20 mouse cellular contexts compared by ENCODE assay signal in the genomic region with DNA sequence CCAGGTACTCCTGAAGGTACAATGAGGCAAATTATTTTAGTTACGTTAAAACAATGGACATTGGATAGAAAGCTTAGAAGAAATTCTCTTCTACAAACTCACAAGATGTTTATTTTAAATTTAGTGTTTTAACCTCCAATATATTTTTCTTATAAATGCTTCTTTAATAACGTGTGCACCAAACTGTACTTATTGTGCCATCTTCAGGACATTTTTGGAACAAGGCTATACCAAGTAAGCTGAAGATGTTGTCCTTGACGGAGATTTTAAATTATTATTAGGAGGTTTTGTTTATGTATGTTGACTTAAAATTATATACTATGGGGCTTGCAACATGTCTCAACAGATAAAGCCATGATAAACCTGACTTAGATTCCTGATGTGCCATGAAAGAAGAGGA.
A peak's percentile ranks its signal among the peaks of the same experiment; 100 is the strongest.
DNase-seq lines count a peak whose midpoint lies in the region; ATAC-seq and TF ChIP-seq lines count a peak whose summit lies in the region.
"Had no signal": no experiment of that assay in that cellular context is flagged by ENCODE, and none has a peak within 500 bp of the region (broad histone marks: within the 10 kb centered on the region; RNA-seq: fewer than 3 reads in every experiment).

No protein-coding gene starts in this region.

- H3K9me3 ChIP-seq in hindbrain, embryonic 14.5 days (ENCODE audit: control insufficient read depth, low read length): no peaks in the 10 kb centered on the region
- no peaks in the 10 kb centered on the region for H3K9me3 ChIP-seq in hindbrain, embryonic 16.5 days (ENCODE audit: control insufficient read depth, low read length)
- H3K9me3 ChIP-seq: embryonic facial prominence, embryonic 15.5 days; heart, embryonic 15.5 days; liver, embryonic 13.5 days; lung, embryonic 15.5 days had no signal

- no peak overlapping the region for H3K4me3 ChIP-seq in hindbrain, embryonic 14.5 days (replicated peaks; ENCODE audit: low read length)
- H3K4me3 ChIP-seq in hindbrain, embryonic 16.5 days (ENCODE audit: low read length): no peak overlapping the region
- H3K4me3 ChIP-seq in left cerebral cortex, adult 2 months: no peak overlapping the region
- H3K4me3 ChIP-seq: embryonic facial prominence, embryonic 15.5 days; heart, embryonic 15.5 days; liver, embryonic 13.5 days; lung, embryonic 15.5 days had no signal

- H3K4me1 ChIP-seq in hindbrain, embryonic 14.5 days (replicated peaks; ENCODE audit: control insufficient read depth, insufficient read depth, low read length): no peaks in the 10 kb centered on the region
- no peaks in the 10 kb centered on the region for H3K4me1 ChIP-seq in hindbrain, embryonic 16.5 days (ENCODE audit: control insufficient read depth, insufficient read depth, low read depth, low read length)
- H3K4me1 ChIP-seq: embryonic facial prominence, embryonic 15.5 days; heart, embryonic 15.5 days; liver, embryonic 13.5 days; lung, embryonic 15.5 days had no signal

- no peaks in the 10 kb centered on the region for H3K36me3 ChIP-seq in hindbrain, embryonic 14.5 days (replicated peaks; ENCODE audit: control insufficient read depth, insufficient read depth)
- no peaks in the 10 kb centered on the region for H3K36me3 ChIP-seq in hindbrain, embryonic 16.5 days (ENCODE audit: control insufficient read depth, insufficient read depth, low read length)
- H3K36me3 ChIP-seq: embryonic facial prominence, embryonic 15.5 days; heart, embryonic 15.5 days; liver, embryonic 13.5 days; lung, embryonic 15.5 days had no signal

- peak; percentile 58 for TF ChIP-seq CTCF in left cerebral cortex, adult 2 months (IDR thresholded peaks at IDR 0.05)

- 75% methylated on average over 3 of the region's 3 CpGs for WGBS in hindbrain, embryonic 14.5 days
- 64% methylated on average over 3 of the region's 3 CpGs for WGBS in hindbrain, embryonic 16.5 days

- intact Hi-C loops in left cerebral cortex, adult 2 months (cut with DNase I): no loop called here

- no peak overlapping the region for H3K4me2 ChIP-seq in hindbrain, embryonic 14.5 days (replicated peaks)
- no peak overlapping the region for H3K4me2 ChIP-seq in hindbrain, embryonic 16.5 days (ENCODE audit: low read length)
- H3K4me2 ChIP-seq: embryonic facial prominence, embryonic 15.5 days; heart, embryonic 15.5 days; liver, embryonic 13.5 days; lung, embryonic 15.5 days had no signal

- peak; percentile 68 for DNase-seq in hindbrain, embryonic 14.5 days (ENCODE audit: low spot score)
- no peak for DNase-seq in left cerebral cortex, adult 2 months (ENCODE audit: extremely low spot score in 1 of 2, low spot score in 2 of 2)
- no peak for DNase-seq in left cerebral cortex, adult 8-10 months (ENCODE audit: low spot score in 2 of 2)
- DNase-seq in 3T3-L1 (ENCODE audit: low read depth, low spot score): peak; percentile 5
- peak; percentile 8 for DNase-seq in MN1 (ENCODE audit: low spot score)
- no peak for DNase-seq in spleen, postnatal 10 days (ENCODE audit: low spot score in 2 of 2)
- no peak for DNase-seq in heart, postnatal 4 days
- DNase-seq: adrenal gland, postnatal 10 days; cerebellum, adult 11 months; cerebellum, adult 9-11 months; heart, postnatal 36 days; kidney, adult 18-20 months; kidney, postnatal 10 days; liver, embryonic 13.5 days; right cerebral cortex, postnatal 25 days had no signal

- no peak overlapping the region for H3K27ac ChIP-seq in hindbrain, embryonic 14.5 days
- no peak overlapping the region for H3K27ac ChIP-seq in hindbrain, embryonic 16.5 days (ENCODE audit: low read depth, low read length)
- H3K27ac ChIP-seq in left cerebral cortex, adult 2 months: no peak overlapping the region
- H3K27ac ChIP-seq: embryonic facial prominence, embryonic 15.5 days; heart, embryonic 15.5 days; liver, embryonic 13.5 days; lung, embryonic 15.5 days; macrophage had no signal

- ATAC-seq in hindbrain, embryonic 14.5 days (ENCODE audit: low FRiP score): no peak
- ATAC-seq in hindbrain, embryonic 16.5 days: no peak

- H3K9ac ChIP-seq in hindbrain, embryonic 14.5 days: no peak overlapping the region
- H3K9ac ChIP-seq in hindbrain, embryonic 16.5 days (ENCODE audit: low read depth, low read length): no peak overlapping the region
- H3K9ac ChIP-seq: embryonic facial prominence, embryonic 15.5 days; heart, embryonic 15.5 days; liver, embryonic 13.5 days; lung, embryonic 15.5 days had no signal

- no peaks in the 10 kb centered on the region for H3K27me3 ChIP-seq in hindbrain, embryonic 14.5 days (ENCODE audit: control insufficient read depth, insufficient read depth, low read length)
- no peaks in the 10 kb centered on the region for H3K27me3 ChIP-seq in hindbrain, embryonic 16.5 days (replicated peaks; ENCODE audit: control insufficient read depth, insufficient read depth, low read length)
- H3K27me3 ChIP-seq: embryonic facial prominence, embryonic 15.5 days; heart, embryonic 15.5 days; liver, embryonic 13.5 days; lung, embryonic 15.5 days had no signal

Comparison
In these comparisons a context has a peak if more than half of its experiments do, and no peak if none do; other contexts are left out.
1. DNase-seq: peak in hindbrain, embryonic 14.5 days (single experiment), 3T3-L1 (single experiment) and MN1 (single experiment); none in left cerebral cortex, adult 2 months (0 of 2), left cerebral cortex, adult 8-10 months (0 of 2), spleen, postnatal 10 days (0 of 2) and heart, postnatal 4 days (single experiment).